Mouse (Mus musculus) central nervous system, embryonic 18 days (tissue): ENCODE measurements around the gene Prr12. TPM values are rescaled to one million over a fixed set of nuclear protein-coding genes. Genes with fewer than 3 reads are reported as not detected.

ENCODE experiments used
- polyA plus RNA-seq: library from polyadenylated mRNA; depleted of rRNA; stranded (reverse); fragments of >200 nt; gene quantifications from 2 replicates; pipeline ENCODE4 v1.2.3, GENCODE M21; 2012; rRNA removed

Prr12 gene
- 9.9 and 13.2 TPM in 2 replicates for polyA plus RNA-seq

GRCm38 (mm10) chr7:45052862-45053116, at the start of gene Prr12:
TSS of gene Prr12 (minus strand) at chr7:45052881.

GRCm38 (mm10) chr7:45092048-45092447, 39.4 kb upstream of the Prr12 start, which contains the start of gene Rcn3:
TSS of gene Rcn3 (minus strand) at chr7:45092221.

DNA sequence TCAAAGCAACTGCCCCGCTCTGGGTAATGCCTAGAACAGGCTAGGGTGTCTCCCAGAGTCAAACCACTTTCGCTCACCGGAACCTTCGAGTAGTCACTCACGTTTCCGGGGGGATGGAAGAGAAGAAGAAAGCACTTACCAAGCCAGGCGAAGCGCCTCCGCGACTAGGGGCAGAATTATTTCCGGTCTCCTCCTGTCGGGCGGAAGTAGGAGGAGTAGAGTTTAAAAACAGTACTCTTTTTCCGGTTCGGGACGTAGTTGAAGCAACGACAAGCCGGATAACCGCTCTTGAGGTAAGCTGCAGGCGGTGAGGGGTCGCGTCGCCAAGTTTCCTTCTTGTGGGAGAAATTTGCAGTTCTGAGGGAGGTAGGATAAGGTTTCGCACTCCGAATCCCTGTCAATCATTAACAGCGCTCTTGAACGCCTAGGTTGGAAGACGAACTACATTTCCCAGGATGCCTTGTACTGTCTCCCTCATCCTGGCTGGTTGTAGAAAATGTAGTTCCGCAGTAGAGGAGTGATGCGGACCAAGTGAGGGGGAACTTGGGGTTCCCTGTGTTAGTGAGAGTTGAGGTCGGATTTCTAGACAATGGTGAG, 9.7 kb upstream of the Prr12 start, which contains the start of the genes Nosip and Prrg2:
TSS of gene Nosip (plus strand) at position 191 of the 597 bp plus-strand sequence.
TSS of gene Prrg2 (minus strand) at position 439 of the 597 bp plus-strand sequence.

DNA sequence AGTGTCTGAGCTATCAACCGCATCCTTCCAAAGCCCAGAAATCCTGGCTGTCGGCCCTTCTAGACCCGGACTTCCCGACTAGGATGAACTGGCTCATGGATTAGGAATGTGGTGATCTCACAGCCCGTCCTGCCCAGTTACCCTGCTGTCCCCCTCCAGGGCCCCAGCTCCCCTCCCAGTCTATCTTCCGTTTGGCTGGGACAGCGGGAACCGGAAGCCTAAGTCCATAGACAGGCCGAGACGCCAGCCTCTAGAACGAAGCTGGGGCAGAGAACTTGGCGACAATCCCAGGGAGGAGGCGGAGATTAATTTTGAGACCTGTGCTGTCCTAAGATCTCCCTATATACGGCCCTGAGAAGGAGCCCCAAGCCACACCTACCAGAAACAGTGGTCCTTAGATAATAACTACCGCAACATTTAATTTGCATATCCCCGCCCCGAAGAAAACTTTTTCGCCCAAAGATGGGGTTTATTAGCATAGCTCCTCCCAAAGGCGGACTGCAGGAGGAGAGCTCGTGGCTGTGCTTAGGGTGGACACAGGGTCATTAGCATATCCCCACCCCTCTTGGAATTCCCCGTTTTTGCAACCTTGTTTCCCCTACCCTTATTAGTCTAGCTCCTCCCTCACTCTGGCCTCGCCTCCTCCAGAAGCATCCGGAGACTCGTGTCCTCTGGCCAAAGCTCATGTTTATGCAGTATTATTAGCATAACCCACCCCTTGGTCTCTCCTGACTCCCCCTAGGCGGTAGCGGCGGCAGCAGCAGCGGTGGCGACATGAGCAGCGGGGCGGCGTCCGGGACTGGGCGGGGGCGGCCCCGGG, 35.2 kb downstream of the Prr12 start, which contains the start of gene Rras:
TSS of gene Rras (plus strand) at position 720 of the 820 bp plus-strand sequence.

DNA sequence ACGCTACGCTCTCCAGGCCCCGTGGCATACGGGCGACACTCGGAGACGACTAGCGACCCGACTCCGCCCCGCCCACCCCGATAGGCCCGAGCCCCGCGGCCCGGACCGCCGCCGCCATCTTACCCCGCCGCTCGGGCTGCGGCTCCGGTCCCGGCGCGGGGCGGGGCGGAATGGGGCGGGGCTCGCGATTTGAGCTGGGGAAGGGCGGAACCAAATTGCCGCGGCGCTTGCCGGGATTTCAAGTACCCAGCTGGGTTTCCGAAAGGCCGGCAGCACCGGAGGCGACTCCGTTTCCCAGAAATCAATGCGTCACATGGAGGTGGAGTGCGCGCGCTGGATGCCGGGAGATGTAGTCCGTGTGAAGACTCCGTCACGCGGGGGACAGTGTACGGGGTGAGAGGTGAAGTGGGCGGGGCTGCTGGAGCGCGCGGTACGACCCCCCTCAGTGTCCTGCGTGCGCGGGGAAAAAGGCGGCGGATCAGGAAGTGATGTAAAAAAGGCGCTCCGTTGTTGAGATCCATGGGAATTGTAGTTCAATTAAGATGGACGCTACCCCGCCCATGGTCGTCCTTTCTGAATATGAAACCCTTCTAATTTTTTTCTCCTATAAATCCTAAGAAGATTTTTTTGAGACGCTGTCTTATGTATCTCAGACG, 36.6 kb downstream of the Prr12 start, which contains the start of gene Scaf1:
TSS of gene Scaf1 (minus strand) at position 407 of the 656 bp plus-strand sequence.

DNA sequence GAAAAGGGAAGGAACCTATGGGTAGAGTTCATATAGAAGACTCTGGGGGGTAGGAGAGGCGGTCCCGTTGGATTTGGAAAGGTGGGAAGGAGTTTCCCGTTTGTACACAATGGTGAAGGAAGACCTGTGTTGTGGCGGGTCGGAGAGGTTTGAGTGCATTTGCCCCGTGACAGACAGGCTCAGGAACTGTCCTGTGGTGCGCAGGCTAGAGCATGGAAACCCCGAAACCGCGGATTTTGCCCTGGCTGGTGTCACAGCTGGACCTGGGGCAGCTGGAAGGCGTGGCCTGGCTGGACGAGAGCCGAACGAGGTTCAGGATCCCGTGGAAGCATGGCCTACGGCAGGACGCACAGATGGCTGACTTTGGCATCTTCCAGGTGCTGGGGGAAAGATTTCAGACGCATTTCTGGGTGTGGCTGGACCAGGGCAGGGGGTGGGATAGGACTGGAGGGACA, 54.2 kb downstream of the Prr12 start, which contains the start of gene Bcl2l12:
TSS of gene Bcl2l12 (minus strand) at position 212 of the 455 bp plus-strand sequence.

DNA sequence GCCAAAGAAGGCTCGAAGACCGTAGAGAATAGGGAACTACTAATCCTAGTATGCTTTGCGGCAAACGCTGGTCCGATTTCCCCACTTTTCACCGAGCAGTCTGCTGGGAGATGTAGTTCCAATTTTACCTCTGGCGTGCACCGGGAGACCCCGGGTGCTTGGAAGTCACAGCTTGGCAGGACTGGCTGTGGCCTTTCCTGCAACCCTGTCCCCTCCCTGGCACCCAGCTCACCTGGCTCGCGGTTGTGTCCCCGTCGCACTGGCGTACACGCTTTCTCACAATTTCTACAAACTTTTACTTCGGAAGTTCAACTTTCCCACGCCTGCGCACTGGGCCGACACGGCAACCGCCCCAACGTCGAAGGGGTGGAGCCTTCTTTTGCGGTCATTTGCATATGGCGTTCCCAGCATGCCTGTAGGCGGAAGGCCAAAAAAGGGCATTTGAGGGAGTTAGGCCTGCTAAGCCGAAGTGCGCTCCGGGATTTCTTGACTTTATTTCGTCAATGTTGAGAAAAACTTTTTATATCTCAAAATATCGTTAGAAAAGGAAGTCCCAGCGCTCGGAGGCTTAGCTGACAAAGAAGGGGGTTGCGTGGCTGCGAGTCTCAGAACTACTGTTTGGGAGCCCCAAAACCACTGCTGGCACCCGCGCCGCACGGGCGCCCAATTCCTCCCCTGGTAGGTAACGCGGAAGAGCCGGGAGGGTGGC, 55.3 kb downstream of the Prr12 start, which contains the start of gene Irf3:
TSS of gene Irf3 (plus strand) at position 418 of the 709 bp plus-strand sequence.

DNA sequence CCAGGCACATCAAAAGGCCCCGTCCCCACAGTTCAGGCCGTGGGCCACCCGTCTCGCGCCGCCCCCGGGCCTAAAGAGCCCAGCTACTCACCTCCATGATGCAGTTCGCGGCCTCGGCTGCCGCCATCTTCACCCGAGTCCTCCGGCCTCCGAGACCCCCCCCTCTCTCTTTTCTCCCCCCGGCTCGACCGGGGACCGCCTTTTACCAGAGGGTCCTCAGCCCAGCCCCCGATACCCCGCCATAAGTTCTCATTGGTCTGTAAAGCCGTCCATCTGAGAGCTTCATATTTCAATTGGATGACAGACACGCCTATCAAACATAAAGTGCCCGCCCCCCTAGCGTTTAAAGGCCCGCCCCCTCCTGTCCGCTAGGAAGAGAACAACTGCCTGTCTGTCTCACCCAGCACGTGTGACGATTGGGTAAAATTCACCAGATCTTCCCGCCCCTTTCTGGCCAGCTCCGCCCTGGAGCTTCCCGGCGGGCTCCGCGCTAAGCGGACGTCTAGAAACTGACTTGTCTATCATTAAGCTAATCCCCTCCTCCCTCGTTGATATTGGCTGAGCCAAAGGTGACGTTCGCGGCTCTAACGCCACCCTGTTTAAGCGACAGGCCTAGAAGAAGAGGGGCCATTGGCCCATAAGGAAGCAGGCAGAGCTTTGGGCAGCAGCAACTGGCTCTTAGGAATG, 66.3 kb downstream of the Prr12 start, which contains the start of gene Prmt1:
TSS of gene Prmt1 (minus strand) at position 377 of the 687 bp plus-strand sequence.

Other genes starting within 250 kb of the Prr12 start
- 60.4 and 62.0 TPM in 2 replicates for gene Nup62, start 236.8 kb downstream of the Prr12 start, polyA plus RNA-seq
- 0.43 and 0.61 TPM in 2 replicates for gene Il4i1, start 236.5 kb downstream of the Prr12 start, polyA plus RNA-seq
- 15.3 and 17.9 TPM in 2 replicates for gene Atf5, start 236.2 kb downstream of the Prr12 start, polyA plus RNA-seq
- gene Akt1s1, start 203.9 kb downstream of the Prr12 start, polyA plus RNA-seq = 98.0 and 109 TPM in 2 replicates
- 104 and 109 TPM in 2 replicates for gene Tbc1d17, start 203.8 kb downstream of the Prr12 start, polyA plus RNA-seq
- gene Pnkp, start 195.7 kb downstream of the Prr12 start, polyA plus RNA-seq = 31.5 and 33.3 TPM in 2 replicates
- 560 and 658 TPM in 2 replicates for gene Ptov1, start 183.1 kb downstream of the Prr12 start, polyA plus RNA-seq
- 135 and 146 TPM in 2 replicates for gene Med25, start 160.2 kb downstream of the Prr12 start, polyA plus RNA-seq
- gene Fuz, start 156.8 kb downstream of the Prr12 start, polyA plus RNA-seq = 23.8 and 23.9 TPM in 2 replicates
- 139 and 165 TPM in 2 replicates for gene Ap2a1, start 123.4 kb downstream of the Prr12 start, polyA plus RNA-seq
- 0.08 and 0.10 TPM in 2 replicates for gene Tsks, start 109.7 kb downstream of the Prr12 start, polyA plus RNA-seq
- gene Cpt1c, start 78.0 kb downstream of the Prr12 start, polyA plus RNA-seq = 96.5 and 105 TPM in 2 replicates
- gene Prmt1, start 66.3 kb downstream of the Prr12 start, polyA plus RNA-seq = 861 and 874 TPM in 2 replicates
- gene Irf3, start 55.2 kb downstream of the Prr12 start, polyA plus RNA-seq = 89.9 and 97.5 TPM in 2 replicates
- 8.4 and 10.7 TPM in 2 replicates for gene Bcl2l12, start 54.2 kb downstream of the Prr12 start, polyA plus RNA-seq
- gene Scaf1, start 36.5 kb downstream of the Prr12 start, polyA plus RNA-seq = 91.3 and 106 TPM in 2 replicates
- gene Rras, start 34.9 kb downstream of the Prr12 start, polyA plus RNA-seq = 20.9 and 23.6 TPM in 2 replicates
- gene Nosip, start 9.5 kb upstream of the Prr12 start, polyA plus RNA-seq = 74.9 and 77.9 TPM in 2 replicates
- 17.9 and 18.6 TPM in 2 replicates for gene Prrg2, start 9.8 kb upstream of the Prr12 start, polyA plus RNA-seq
- 34.7 and 64.0 TPM in 2 replicates for gene Rcn3, start 39.3 kb upstream of the Prr12 start, polyA plus RNA-seq
- 15.8 and 18.4 TPM in 2 replicates for gene Fcgrt, start 51.0 kb upstream of the Prr12 start, polyA plus RNA-seq
- 524 and 549 TPM in 2 replicates for gene Rps11, start 71.6 kb upstream of the Prr12 start, polyA plus RNA-seq
- gene Rpl13a, start 75.9 kb upstream of the Prr12 start, polyA plus RNA-seq = 2,210 and 2,469 TPM in 2 replicates
- 0.21 and 0.34 TPM in 2 replicates for gene Gm45713, start 83.3 kb upstream of the Prr12 start, polyA plus RNA-seq
- 7.5 and 9.1 TPM in 2 replicates for gene Flt3l, start 83.6 kb upstream of the Prr12 start, polyA plus RNA-seq
- gene Pih1d1, start 101.4 kb upstream of the Prr12 start, polyA plus RNA-seq = 144 and 160 TPM in 2 replicates
- gene Aldh16a1, start 101.7 kb upstream of the Prr12 start, polyA plus RNA-seq = 13.3 and 16.7 TPM in 2 replicates
- gene Slc17a7, start 111.1 kb upstream of the Prr12 start, polyA plus RNA-seq = 45.9 and 55.3 TPM in 2 replicates
- gene Gfy, start 126.7 kb upstream of the Prr12 start, polyA plus RNA-seq = 0.16 and 0.22 TPM in 2 replicates
- gene Pth2, start 128.1 kb upstream of the Prr12 start, polyA plus RNA-seq = 0.19 and 0.21 TPM in 2 replicates
- 0.56 and 0.74 TPM in 2 replicates for gene Ccdc155, start 152.0 kb upstream of the Prr12 start, polyA plus RNA-seq
- gene Dkkl1, start 159.3 kb upstream of the Prr12 start, polyA plus RNA-seq = 5.7 and 5.9 TPM in 2 replicates
- gene Tead2, start 162.9 kb upstream of the Prr12 start, polyA plus RNA-seq = 57.7 and 65.9 TPM in 2 replicates
- gene Cd37, start 186.2 kb upstream of the Prr12 start, polyA plus RNA-seq = 1.5 and 1.6 TPM in 2 replicates
- 2.1 and 2.2 TPM in 2 replicates for gene Slc6a16, start 188.2 kb upstream of the Prr12 start, polyA plus RNA-seq
- gene Slc6a21, start 224.6 kb upstream of the Prr12 start, polyA plus RNA-seq = 0.03 and 0.12 TPM in 2 replicates